Mouse (Mus musculus): ENCODE data around the gene 4930519P11Rik.

GRCm38 (mm10) chr2:154617061-154617460 is 3.8 kb upstream of the 4930519P11Rik start:
- TF ChIP-seq CTCF (IDR thresholded peaks at IDR 0.05; ENCODE audit: low read depth), result no peak
- no peak for TF ChIP-seq EP300 (IDR thresholded peaks at IDR 0.05; ENCODE audit: low read depth)

All from heart, postnatal 0 days (tissue).